Mouse (Mus musculus) ES-Bruce4 (cell line): ENCODE measurements around the gene Ppp1r26. TPM values are rescaled to one million over a fixed set of nuclear protein-coding genes. Genes with fewer than 3 reads are reported as not detected.

Source experiments
- H3K27ac ChIP-seq: 2 replicates; pipeline ENCODE4 v1.5.1; 2012; ENCODE audit warnings: low read length, inconsistent platforms; ENCODE audit not compliant: insufficient read depth
- H3K27me3 ChIP-seq: 2 replicates; pipeline ENCODE4 v1.6.1; 2012; ENCODE audit warnings: mild to moderate bottlenecking, low read length, inconsistent platforms; ENCODE audit not compliant: control insufficient read depth, poor library complexity, insufficient read depth, severe bottlenecking
- H3K36me3 ChIP-seq: 2 replicates; pipeline ENCODE4 v1.6.1; 2012; ENCODE audit warnings: inconsistent platforms, mild to moderate bottlenecking, low read length, moderate library complexity; ENCODE audit not compliant: control insufficient read depth, poor library complexity, insufficient read depth, severe bottlenecking
- H3K4me1 ChIP-seq: one replicate; pipeline ENCODE4 v1.8.1; 2011; ENCODE audit warnings: low read length; ENCODE audit not compliant: control insufficient read depth, insufficient read depth
- H3K4me3 ChIP-seq: 2 replicates; pipeline ENCODE4 v1.5.1; 2011; ENCODE audit warnings: low read depth, mild to moderate bottlenecking, low read length
- H3K9ac ChIP-seq: 2 replicates; pipeline ENCODE4 v1.6.1; 2012; ENCODE audit warnings: low read depth, mild to moderate bottlenecking, inconsistent platforms; ENCODE audit not compliant: poor library complexity, severe bottlenecking
- H3K9me3 ChIP-seq: replicated peaks from 2 replicates; pipeline ENCODE4 v1.6.1; 2012; ENCODE audit warnings: mild to moderate bottlenecking, low read length, inconsistent platforms; ENCODE audit not compliant: control insufficient read depth, poor library complexity, insufficient read depth, severe bottlenecking
- CTCF ChIP-seq: IDR thresholded peaks from one replicate; pipeline ENCODE4 v1.8.1; 2011; ENCODE audit warnings: low read depth, low read length
- EP300 ChIP-seq: IDR thresholded peaks from 2 replicates; pipeline ENCODE4 v1.6.1; 2011; ENCODE audit warnings: low read depth, low read length; ENCODE audit not compliant: insufficient read depth
- POLR2A ChIP-seq: IDR thresholded peaks from one replicate; pipeline ENCODE4 v1.8.1; 2011; ENCODE audit warnings: low read length; ENCODE audit not compliant: insufficient read depth
- polyA plus RNA-seq: library from polyadenylated mRNA; stranded (reverse); fragments of >200 nt; gene quantifications from 2 replicates; pipeline ENCODE4 v1.2.4, GENCODE M21; 2011; ENCODE audit warnings: low read depth; ENCODE audit not compliant: missing spikeins, insufficient read depth, insufficient read length

Gene Ppp1r26
- polyA plus RNA-seq, 1 experiment: 4.0 TPM

DNA sequence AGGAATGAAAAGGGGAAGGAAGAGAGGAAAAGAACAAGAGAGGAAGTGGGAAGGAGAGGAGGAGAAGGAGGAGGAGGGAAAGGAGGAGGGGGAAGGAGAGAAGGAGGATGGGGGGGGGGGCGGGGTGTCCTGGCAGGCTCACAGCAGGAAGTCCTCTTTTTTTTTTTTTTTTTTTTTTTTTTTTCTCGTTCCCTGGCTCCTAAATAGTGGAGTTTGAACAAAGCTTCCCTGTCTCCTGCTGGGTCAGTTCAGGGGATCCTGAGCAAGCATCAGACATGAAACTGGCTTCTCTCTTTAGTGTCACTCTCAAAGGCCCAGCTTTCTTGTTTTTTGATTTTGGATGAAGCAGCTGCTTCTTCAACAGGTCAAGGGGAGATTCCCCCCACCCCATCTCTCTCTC is 13.1 kb upstream of the Ppp1r26 start:
- Histone ChIP-seq H3K36me3 (no peaks in the 10 kb centered on the region), H3K4me1 (no peaks in the 10 kb centered on the region), H3K27ac (no peak overlapping the region), H3K27me3 (no peaks in the 10 kb centered on the region), H3K9ac (no peak overlapping the region), H3K9me3 (peaks cover 13% of the 10 kb centered on the region), H3K4me3 (no peak overlapping the region)
- no peak for TF ChIP-seq EP300
- no peak for TF ChIP-seq CTCF
- no peak for TF ChIP-seq POLR2A

GRCm38 (mm10) chr2:28435401-28435800 is 11.2 kb upstream of the Ppp1r26 start:
- no peaks in the 10 kb centered on the region for H3K36me3 ChIP-seq
- no peaks in the 10 kb centered on the region for H3K4me1 ChIP-seq
- peaks cover 5% of the 10 kb centered on the region for H3K9me3 ChIP-seq
- no peak overlapping the region for H3K27ac ChIP-seq
- H3K9ac ChIP-seq: no peak overlapping the region
- H3K27me3 ChIP-seq: no peaks in the 10 kb centered on the region
- TF ChIP-seq EP300 (no peak), POLR2A (no peak), CTCF (no peak)
- H3K4me3 ChIP-seq: no peak overlapping the region

DNA sequence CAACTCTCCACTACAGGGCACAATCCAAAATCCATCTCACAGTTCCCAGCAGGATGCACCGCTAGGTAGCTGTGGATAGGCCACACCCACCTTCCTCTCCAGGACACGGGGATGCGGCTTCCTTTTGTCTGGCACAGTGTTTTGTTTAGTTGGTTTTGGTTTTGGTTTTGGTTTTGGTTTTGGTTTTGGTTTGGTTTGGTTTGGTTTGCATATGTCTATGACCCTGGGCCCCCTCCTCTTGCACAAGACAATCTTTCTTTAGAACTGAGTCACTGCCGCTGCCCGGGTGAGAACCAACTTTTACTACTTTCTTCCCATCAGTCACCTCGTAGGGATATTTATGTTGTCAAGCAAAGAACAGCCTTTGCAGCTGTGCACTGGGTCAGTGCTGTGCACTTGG is 5.8 kb upstream of the Ppp1r26 start:
- H3K4me1 ChIP-seq: peaks cover 2% of the 10 kb centered on the region
- no peak overlapping the region for H3K4me3 ChIP-seq
- H3K9ac ChIP-seq: no peak overlapping the region
- no peak overlapping the region for H3K27ac ChIP-seq
- H3K36me3 ChIP-seq: no peaks in the 10 kb centered on the region
- H3K27me3 ChIP-seq: no peaks in the 10 kb centered on the region
- no peaks in the 10 kb centered on the region; the same call in 1 of the 2 replicates for H3K9me3 ChIP-seq
- TF ChIP-seq POLR2A (no peak), EP300 (no peak), CTCF (no peak)

DNA sequence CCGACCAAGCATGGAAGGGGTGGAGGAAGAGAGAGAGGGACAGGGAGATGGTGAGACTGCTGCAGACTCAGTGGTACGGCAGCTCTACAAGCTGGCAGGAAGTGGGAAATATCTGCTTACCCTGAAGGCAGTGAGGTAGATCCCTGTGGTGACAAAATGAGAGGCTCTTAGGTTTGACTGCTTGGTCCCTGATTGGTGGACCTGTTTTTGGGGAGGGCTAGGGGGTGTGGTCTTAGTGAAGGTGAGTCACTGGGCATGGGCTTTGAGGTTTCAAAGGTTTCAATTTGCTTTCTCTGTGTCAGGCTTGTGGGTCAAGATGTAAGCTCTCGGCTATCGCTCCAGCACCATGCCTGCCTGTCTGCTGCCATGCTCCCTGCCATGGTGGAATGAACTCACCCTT is 1.5 kb upstream of the Ppp1r26 start:
- H3K9ac ChIP-seq: no peak overlapping the region
- TF ChIP-seq EP300: no peak
- no peak for TF ChIP-seq CTCF
- no peak for TF ChIP-seq POLR2A
- no peaks in the 10 kb centered on the region for H3K9me3 ChIP-seq
- H3K36me3 ChIP-seq: no peaks in the 10 kb centered on the region
- no peaks in the 10 kb centered on the region; the same call in 1 of the 2 replicates for H3K27me3 ChIP-seq
- H3K27ac ChIP-seq: no peak overlapping the region
- H3K4me1 ChIP-seq: peaks cover 2% of the 10 kb centered on the region
- no peak overlapping the region for H3K4me3 ChIP-seq

DNA sequence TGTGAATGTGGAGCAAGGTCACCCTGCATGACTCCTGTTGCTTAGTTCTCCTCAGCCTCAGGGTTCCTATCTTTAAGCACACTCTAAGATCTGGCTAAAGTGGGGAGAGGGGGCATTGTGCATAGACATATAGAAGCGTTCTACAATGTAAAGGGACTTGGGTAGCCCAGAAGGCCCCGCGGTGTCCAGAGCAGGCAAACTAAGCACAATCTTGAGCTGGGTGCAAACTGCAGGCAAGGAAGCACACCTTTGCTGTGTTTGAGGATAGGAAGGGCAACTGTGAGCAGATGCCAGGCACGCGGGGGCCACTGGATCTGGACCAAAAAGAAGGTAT is 452 bp upstream of the Ppp1r26 start:
- Histone ChIP-seq H3K36me3 (no peaks in the 10 kb centered on the region), H3K9me3 (no peaks in the 10 kb centered on the region), H3K4me3 (peak overlapping the region; percentile 63), H3K27ac (no peak overlapping the region), H3K27me3 (no peaks in the 10 kb centered on the region; the same call in 1 of the 2 replicates), H3K9ac (peak overlapping the region; percentile 80), H3K4me1 (peaks cover under 1% of the 10 kb centered on the region)
- no peak for TF ChIP-seq POLR2A

DNA sequence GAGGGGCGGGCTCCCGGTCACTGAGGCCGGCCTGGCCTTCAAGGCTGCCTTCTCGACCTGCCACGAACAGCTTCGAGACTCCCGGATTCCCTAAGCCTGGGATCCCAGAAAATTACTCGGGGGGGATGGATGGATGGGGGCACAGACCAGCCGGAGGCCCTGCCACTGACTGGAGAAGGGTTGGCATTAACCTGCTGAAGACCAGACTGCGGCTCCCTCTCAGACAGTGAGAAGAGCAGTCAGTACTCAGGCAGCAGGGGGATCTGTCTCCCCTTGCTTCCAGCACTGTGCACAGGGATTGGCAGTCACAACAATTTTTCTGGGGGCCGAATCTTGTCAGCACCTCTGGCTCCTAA is 693 bp downstream of the Ppp1r26 start:
- Histone ChIP-seq H3K9me3 (no peaks in the 10 kb centered on the region), H3K27me3 (no peaks in the 10 kb centered on the region; the same call in 1 of the 2 replicates), H3K9ac (peak overlapping the region; percentile 80), H3K4me3 (peak overlapping the region; percentile 63), H3K27ac (no peak overlapping the region), H3K36me3 (no peaks in the 10 kb centered on the region), H3K4me1 (no peaks in the 10 kb centered on the region)
- TF ChIP-seq CTCF (no peak), EP300 (no peak), POLR2A (no peak)
